In genomic region chr14:17972665-17973064, GRCm38 (mm10) we compare ENCODE assay signal across 25 mouse cellular contexts.
"Had no signal": no experiment of that assay in that cellular context is flagged by ENCODE, and none has a peak within 500 bp of the region (broad histone marks: within the 10 kb centered on the region; RNA-seq: fewer than 3 reads in every experiment).

No protein-coding gene starts in this region.

- H3K9ac ChIP-seq: limb, embryonic 13.5 days; liver, embryonic 12.5 days; liver, embryonic 15.5 days; lung, embryonic 15.5 days; midbrain, embryonic 12.5 days; neural tube, embryonic 12.5 days; neural tube, embryonic 15.5 days had no signal

- DNase-seq: kidney, adult 2 months; kidney, postnatal 25 days; layer of hippocampus, adult 9-11 months; liver; lung, adult 18-20 months; lung, postnatal 10 days; lung, postnatal 36 days; right cerebral cortex, adult 18-20 months; right cerebral cortex, postnatal 14 days; right cerebral cortex, postnatal 4 days; thymus, adult 2 months; thymus, postnatal 14 days; thymus, postnatal 4 days had no signal

- H3K27me3 ChIP-seq: limb, embryonic 13.5 days; liver, embryonic 12.5 days; liver, embryonic 15.5 days; lung, embryonic 15.5 days; megakaryocyte, embryonic 14.5 days; midbrain, embryonic 12.5 days; neural tube, embryonic 12.5 days; neural tube, embryonic 15.5 days had no signal

- H3K27ac ChIP-seq: kidney, postnatal 0 days; layer of hippocampus, adult 2 months; limb, embryonic 10.5 days; limb, embryonic 13.5 days; liver, embryonic 12.5 days; liver, embryonic 15.5 days; lung, embryonic 15.5 days; midbrain, embryonic 12.5 days; neural tube, embryonic 12.5 days; neural tube, embryonic 15.5 days; stomach, postnatal 0 days had no signal

- H3K4me2 ChIP-seq: limb, embryonic 13.5 days; liver, embryonic 12.5 days; liver, embryonic 15.5 days; lung, embryonic 15.5 days; midbrain, embryonic 12.5 days; neural tube, embryonic 12.5 days; neural tube, embryonic 15.5 days had no signal

- H3K4me3 ChIP-seq: layer of hippocampus, adult 2 months; limb, embryonic 10.5 days; limb, embryonic 13.5 days; liver, embryonic 12.5 days; liver, embryonic 15.5 days; lung, embryonic 15.5 days; megakaryocyte, embryonic 14.5 days; midbrain, embryonic 12.5 days; neural tube, embryonic 12.5 days; neural tube, embryonic 15.5 days had no signal

- H3K36me3 ChIP-seq: limb, embryonic 10.5 days; limb, embryonic 13.5 days; liver, embryonic 12.5 days; liver, embryonic 15.5 days; lung, embryonic 15.5 days; midbrain, embryonic 12.5 days; neural tube, embryonic 12.5 days; neural tube, embryonic 15.5 days had no signal

- H3K9me3 ChIP-seq: limb, embryonic 10.5 days; limb, embryonic 13.5 days; liver, embryonic 12.5 days; liver, embryonic 15.5 days; lung, embryonic 15.5 days; megakaryocyte, embryonic 14.5 days; midbrain, embryonic 12.5 days; neural tube, embryonic 12.5 days; neural tube, embryonic 15.5 days had no signal

- ATAC-seq: liver, embryonic 12.5 days had no signal

- H3K4me1 ChIP-seq: limb, embryonic 10.5 days; limb, embryonic 13.5 days; liver, embryonic 12.5 days; liver, embryonic 15.5 days; lung, embryonic 15.5 days; midbrain, embryonic 12.5 days; neural tube, embryonic 12.5 days; neural tube, embryonic 15.5 days had no signal
